Mouse (Mus musculus): ENCODE data around the gene Alpk3. TPM values are rescaled to one million over a fixed set of nuclear protein-coding genes. Genes with fewer than 3 reads are reported as not detected.

Gene Alpk3
- polyA plus RNA-seq, 1 experiment from 2014 or later, result 0.97 TPM

GRCm38 (mm10) chr7:81047847-81048246, 9.6 kb upstream of the Alpk3 start:
- no peak overlapping the region for H3K4me3 ChIP-seq (ENCODE audit: low read length)
- no peak overlapping the region for H3K4me2 ChIP-seq (ENCODE audit: low read depth, low read length)
- 93% methylated on average over 3 of the region's 3 CpGs for WGBS
- H3K9ac ChIP-seq (ENCODE audit: low read length), result no peak overlapping the region
- H3K27ac ChIP-seq (ENCODE audit: low read length), result no peak overlapping the region
- H3K27me3 ChIP-seq (ENCODE audit: control insufficient read depth, insufficient read depth, low read depth, low read length), result no peaks in the 10 kb centered on the region
- H3K9me3 ChIP-seq (ENCODE audit: control insufficient read depth, low read length), result no peaks in the 10 kb centered on the region
- peaks cover 3% of the 10 kb centered on the region for H3K36me3 ChIP-seq (ENCODE audit: control insufficient read depth, insufficient read depth, low read length)
- no peak for ATAC-seq (ENCODE audit: low read depth)
- no peaks in the 10 kb centered on the region for H3K4me1 ChIP-seq (replicated peaks; ENCODE audit: control insufficient read depth, insufficient read depth, low read length)

- peak; percentile 15; the same call in 1 of the 2 replicates for ATAC-seq (ENCODE audit: low read depth)
These were observed 8.9 kb upstream of the Alpk3 start for GRCm38 (mm10) chr7:81048513-81048912.

GRCm38 (mm10) chr7:81049966-81050365, 7.4 kb upstream of the Alpk3 start:
- no peaks in the 10 kb centered on the region for H3K4me1 ChIP-seq (replicated peaks; ENCODE audit: control insufficient read depth, insufficient read depth, low read length)
- ATAC-seq (ENCODE audit: low read depth), result no peak
- 63% methylated on average over 5 of the region's 5 CpGs for WGBS
- no peak overlapping the region for H3K27ac ChIP-seq (ENCODE audit: low read length)
- no peak overlapping the region for H3K9ac ChIP-seq (ENCODE audit: low read length)
- no peak overlapping the region for H3K4me2 ChIP-seq (ENCODE audit: low read depth, low read length)
- H3K36me3 ChIP-seq (ENCODE audit: control insufficient read depth, insufficient read depth, low read length), result no peaks in the 10 kb centered on the region
- no peaks in the 10 kb centered on the region for H3K9me3 ChIP-seq (ENCODE audit: control insufficient read depth, low read length)
- no peaks in the 10 kb centered on the region for H3K27me3 ChIP-seq (ENCODE audit: control insufficient read depth, insufficient read depth, low read depth, low read length)
- no peak overlapping the region for H3K4me3 ChIP-seq (ENCODE audit: low read length)

More at GRCm38 (mm10) chr7:81048513-81048912, 8.9 kb upstream of the Alpk3 start:
- Histone ChIP-seq H3K36me3 (ENCODE audit: control insufficient read depth, insufficient read depth, low read length) (peaks cover 3% of the 10 kb centered on the region), H3K9me3 (ENCODE audit: control insufficient read depth, low read length) (no peaks in the 10 kb centered on the region), H3K4me1 (replicated peaks; ENCODE audit: control insufficient read depth, insufficient read depth, low read length) (no peaks in the 10 kb centered on the region), H3K27me3 (ENCODE audit: control insufficient read depth, insufficient read depth, low read depth, low read length) (no peaks in the 10 kb centered on the region), H3K9ac (ENCODE audit: low read length) (no peak overlapping the region), H3K27ac (ENCODE audit: low read length) (no peak overlapping the region), H3K4me3 (ENCODE audit: low read length) (no peak overlapping the region), H3K4me2 (ENCODE audit: low read depth, low read length) (no peak overlapping the region)
- WGBS, result 77% methylated on average over 2 of the region's 2 CpGs

- no peaks in the 10 kb centered on the region for H3K9me3 ChIP-seq (ENCODE audit: control insufficient read depth, low read length)
- no peak overlapping the region for H3K4me2 ChIP-seq (ENCODE audit: low read depth, low read length)
- H3K36me3 ChIP-seq (ENCODE audit: control insufficient read depth, insufficient read depth, low read length), result no peaks in the 10 kb centered on the region
- no peak overlapping the region for H3K4me3 ChIP-seq (ENCODE audit: low read length)
- no peak overlapping the region; the same call in 1 of the 2 replicates for H3K27ac ChIP-seq (ENCODE audit: low read length)
- H3K27me3 ChIP-seq (ENCODE audit: control insufficient read depth, insufficient read depth, low read depth, low read length), result no peaks in the 10 kb centered on the region
- no peak for ATAC-seq (ENCODE audit: low read depth)
- WGBS, result 42% methylated on average over 11 of the region's 11 CpGs
- peaks cover 23% of the 10 kb centered on the region for H3K4me1 ChIP-seq (replicated peaks; ENCODE audit: control insufficient read depth, insufficient read depth, low read length)
- H3K9ac ChIP-seq (ENCODE audit: low read length), result no peak overlapping the region
These were observed 1.6 kb upstream of the Alpk3 start for GRCm38 (mm10) chr7:81055709-81056370.

- WGBS, result 43% methylated on average over 6 of the region's 6 CpGs
- Histone ChIP-seq H3K36me3 (ENCODE audit: control insufficient read depth, insufficient read depth, low read length) (no peaks in the 10 kb centered on the region), H3K27me3 (ENCODE audit: control insufficient read depth, insufficient read depth, low read depth, low read length) (no peaks in the 10 kb centered on the region), H3K4me2 (ENCODE audit: low read depth, low read length) (peak overlapping the region; percentile 37; the same call in 1 of the 2 replicates), H3K9ac (ENCODE audit: low read length) (peak overlapping the region; percentile 17), H3K27ac (ENCODE audit: low read length) (peak overlapping the region; percentile 76), H3K4me1 (replicated peaks; ENCODE audit: control insufficient read depth, insufficient read depth, low read length) (peaks cover 23% of the 10 kb centered on the region), H3K4me3 (ENCODE audit: low read length) (no peak overlapping the region), H3K9me3 (ENCODE audit: control insufficient read depth, low read length) (no peaks in the 10 kb centered on the region)
- peak; percentile 86 for ATAC-seq (ENCODE audit: low read depth)
These were observed 706 bp downstream of the Alpk3 start for GRCm38 (mm10) chr7:81057901-81058711.

GRCm38 (mm10) chr7:81058712-81059154, 1.3 kb downstream of the Alpk3 start:
- ATAC-seq (ENCODE audit: low read depth), result no peak

GRCm38 (mm10) chr7:81059388-81059787, 2.0 kb downstream of the Alpk3 start:
- WGBS, result 52% methylated on average over 5 of the region's 5 CpGs
- no peaks in the 10 kb centered on the region for H3K27me3 ChIP-seq (ENCODE audit: control insufficient read depth, insufficient read depth, low read depth, low read length)
- no peak overlapping the region for H3K9ac ChIP-seq (ENCODE audit: low read length)
- no peaks in the 10 kb centered on the region for H3K36me3 ChIP-seq (ENCODE audit: control insufficient read depth, insufficient read depth, low read length)
- no peak overlapping the region; the same call in 1 of the 2 replicates for H3K27ac ChIP-seq (ENCODE audit: low read length)
- no peak overlapping the region for H3K4me2 ChIP-seq (ENCODE audit: low read depth, low read length)
- H3K4me3 ChIP-seq (ENCODE audit: low read length), result no peak overlapping the region
- ATAC-seq (ENCODE audit: low read depth), result no peak
- no peaks in the 10 kb centered on the region for H3K9me3 ChIP-seq (ENCODE audit: control insufficient read depth, low read length)
- peaks cover 23% of the 10 kb centered on the region for H3K4me1 ChIP-seq (replicated peaks; ENCODE audit: control insufficient read depth, insufficient read depth, low read length)

More at GRCm38 (mm10) chr7:81058712-81059154, 1.3 kb downstream of the Alpk3 start:
- Histone ChIP-seq H3K4me3 (ENCODE audit: low read length) (no peak overlapping the region), H3K4me1 (replicated peaks; ENCODE audit: control insufficient read depth, insufficient read depth, low read length) (peaks cover 23% of the 10 kb centered on the region), H3K4me2 (ENCODE audit: low read depth, low read length) (no peak overlapping the region; the same call in 1 of the 2 replicates), H3K27me3 (ENCODE audit: control insufficient read depth, insufficient read depth, low read depth, low read length) (no peaks in the 10 kb centered on the region), H3K36me3 (ENCODE audit: control insufficient read depth, insufficient read depth, low read length) (no peaks in the 10 kb centered on the region), H3K27ac (ENCODE audit: low read length) (peak overlapping the region; percentile 76), H3K9me3 (ENCODE audit: control insufficient read depth, low read length) (no peaks in the 10 kb centered on the region), H3K9ac (ENCODE audit: low read length) (no peak overlapping the region)
- WGBS, result 18% methylated on average over 9 of the region's 9 CpGs

GRCm38 (mm10) chr7:81060908-81061307, 3.5 kb downstream of the Alpk3 start:
- no peaks in the 10 kb centered on the region for H3K9me3 ChIP-seq (ENCODE audit: control insufficient read depth, low read length)
- H3K36me3 ChIP-seq (ENCODE audit: control insufficient read depth, insufficient read depth, low read length), result no peaks in the 10 kb centered on the region
- H3K4me3 ChIP-seq (ENCODE audit: low read length), result no peak overlapping the region
- 77% methylated on average over 2 of the region's 2 CpGs for WGBS
- H3K27me3 ChIP-seq (ENCODE audit: control insufficient read depth, insufficient read depth, low read depth, low read length), result no peaks in the 10 kb centered on the region
- H3K4me1 ChIP-seq (replicated peaks; ENCODE audit: control insufficient read depth, insufficient read depth, low read length), result peaks cover 21% of the 10 kb centered on the region
- no peak overlapping the region for H3K9ac ChIP-seq (ENCODE audit: low read length)
- ATAC-seq (ENCODE audit: low read depth), result no peak
- H3K27ac ChIP-seq (ENCODE audit: low read length), result no peak overlapping the region
- H3K4me2 ChIP-seq (ENCODE audit: low read depth, low read length), result no peak overlapping the region

- Histone ChIP-seq H3K4me2 (ENCODE audit: low read depth, low read length) (no peak overlapping the region), H3K4me3 (ENCODE audit: low read length) (no peak overlapping the region), H3K4me1 (replicated peaks; ENCODE audit: control insufficient read depth, insufficient read depth, low read length) (peaks cover 19% of the 10 kb centered on the region), H3K9me3 (ENCODE audit: control insufficient read depth, low read length) (no peaks in the 10 kb centered on the region), H3K27me3 (ENCODE audit: control insufficient read depth, insufficient read depth, low read depth, low read length) (no peaks in the 10 kb centered on the region), H3K9ac (ENCODE audit: low read length) (no peak overlapping the region), H3K36me3 (ENCODE audit: control insufficient read depth, insufficient read depth, low read length) (no peaks in the 10 kb centered on the region), H3K27ac (ENCODE audit: low read length) (no peak overlapping the region)
- 87% methylated on average over 11 of the region's 11 CpGs for WGBS
- ATAC-seq (ENCODE audit: low read depth), result no peak
These were observed 4.5 kb downstream of the Alpk3 start for GRCm38 (mm10) chr7:81061936-81062335.
